Mouse (Mus musculus): ENCODE results near the gene Rprd2.

DNA sequence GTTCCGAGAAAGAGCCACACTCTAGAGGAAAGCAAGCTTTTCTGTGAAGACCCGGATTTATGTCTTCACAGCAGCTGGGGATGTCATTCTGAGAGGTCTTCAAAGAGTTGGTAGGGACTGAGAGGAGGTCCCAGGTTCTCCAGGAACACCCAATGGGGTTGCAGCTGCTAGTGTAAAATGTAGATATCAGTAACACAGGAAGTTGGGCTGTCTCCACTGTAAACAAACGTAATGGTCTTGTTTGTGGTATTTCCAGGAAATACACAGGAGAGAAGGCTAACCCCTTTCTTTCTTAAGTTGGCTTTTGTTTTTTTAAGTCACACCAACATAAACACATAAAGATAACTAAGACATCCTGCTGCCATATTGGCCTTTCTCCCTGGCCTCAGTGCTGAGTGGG, 96.3 kb downstream of the Rprd2 start:
- no peak for TF ChIP-seq CTCF (conservative IDR thresholded peaks at IDR 0.05; ENCODE audit: low read length)
- TF ChIP-seq POU5F1 (IDR thresholded peaks at IDR 0.05; ENCODE audit: borderline replicate concordance, low read length), result no peak
- TF ChIP-seq NANOG (IDR thresholded peaks at IDR 0.05; ENCODE audit: borderline replicate concordance, low read length), result no peak

Measured in E14TG2a.4 (cell line).